Mouse (Mus musculus) cerebral cortex, adult 2 months (tissue): ENCODE results near the gene Tbrg1.

Experiments used
- WGBS: fragments of 180-500 bp; shearing (Covaris S2); methylation state at CpG from one replicate; pipeline ENCODE4 v1.1.7; 2018; 5-methylcytosine and 5-hydroxymethylcytosine counted together

Tbrg1 gene

DNA sequence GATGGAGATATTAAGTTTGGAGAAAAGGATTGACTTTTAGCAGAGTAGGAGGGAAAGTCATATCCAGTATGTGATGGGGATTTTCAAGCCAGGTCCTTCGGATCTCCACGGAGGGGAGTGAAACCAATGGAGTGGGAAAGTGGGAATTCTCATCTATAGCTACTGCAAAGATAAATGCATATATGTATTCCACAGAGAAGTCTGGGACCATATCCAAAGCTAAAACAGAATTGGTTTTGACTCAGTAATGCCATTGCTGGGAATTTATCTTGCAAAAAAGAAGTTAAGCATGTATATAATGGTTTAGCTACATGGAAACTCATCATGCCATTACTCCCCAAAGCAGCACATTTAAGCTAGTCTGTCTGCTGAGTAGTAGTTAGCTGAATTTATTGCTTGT, 24.8 kb downstream of the Tbrg1 start:
- WGBS = 45% methylated on average over 2 of the region's 2 CpGs

DNA sequence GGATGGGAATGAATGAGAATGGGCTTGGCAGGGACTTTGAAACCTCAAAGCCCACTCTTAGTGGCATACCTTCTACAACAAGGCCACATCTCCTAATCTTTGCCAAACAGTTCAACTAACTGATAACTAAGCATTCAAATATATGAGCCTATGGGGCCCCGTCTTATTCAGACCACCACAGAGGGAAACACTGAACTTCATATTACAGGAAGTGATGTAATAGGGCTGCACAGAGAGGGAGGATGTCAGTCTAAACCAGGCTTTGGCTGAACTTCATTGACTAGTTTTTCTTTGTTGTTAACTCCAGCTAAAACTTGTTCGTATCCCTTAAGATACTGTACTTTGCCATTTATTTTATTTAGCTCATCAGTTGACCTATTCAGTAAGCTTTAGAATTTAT, 27.2 kb downstream of the Tbrg1 start:
- 85% methylated on average over 2 of the region's 2 CpGs for WGBS

DNA sequence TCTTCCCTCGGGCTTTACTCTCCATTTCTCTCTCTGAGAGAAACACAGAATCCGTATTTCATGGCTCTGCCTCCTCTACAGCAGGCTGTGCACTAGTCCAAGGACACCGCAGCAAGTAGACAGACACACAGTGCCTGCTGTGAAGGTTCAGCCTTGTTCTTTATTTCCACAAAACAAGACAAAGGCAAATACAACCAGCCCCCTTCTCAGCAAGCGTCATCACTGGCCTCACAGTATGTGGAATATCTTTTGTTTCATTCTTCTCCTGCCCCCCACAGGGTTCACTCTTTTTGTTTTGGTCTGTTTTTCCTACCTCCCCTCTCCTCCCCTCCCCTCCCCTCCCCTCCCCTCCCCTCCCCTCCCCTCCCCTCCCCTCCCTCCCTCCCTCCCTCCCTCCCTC, 28.5 kb downstream of the Tbrg1 start:
- WGBS = 62% methylated on average over 4 of the region's 4 CpGs

DNA sequence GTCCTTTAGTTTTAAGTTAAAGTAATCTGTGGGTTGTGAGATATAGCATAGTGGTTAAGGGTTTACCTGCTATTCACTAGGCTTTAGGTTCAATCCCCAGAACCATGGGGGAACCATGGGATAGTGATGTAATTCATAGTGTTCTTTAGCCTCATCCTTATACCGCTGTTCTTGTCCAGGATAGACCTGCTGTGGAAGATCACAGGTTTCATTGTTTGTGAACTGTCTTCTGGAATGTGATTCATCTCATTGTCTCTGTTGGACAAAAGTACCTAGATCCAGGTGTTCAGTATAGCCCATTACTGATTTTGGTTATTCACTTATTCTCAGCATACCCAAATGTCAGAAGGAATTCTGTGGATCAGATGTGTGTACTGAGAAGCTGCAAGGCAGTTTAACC, 29.8 kb downstream of the Tbrg1 start:
- 98% methylated on average over 1 of the region's 1 CpGs for WGBS

GRCm38 (mm10) chr9:37626103-37626567, 31.0 kb downstream of the Tbrg1 start:
- 23% methylated on average over 3 of the region's 3 CpGs for WGBS

- 19% methylated on average over 7 of the region's 7 CpGs for WGBS
Observed at GRCm38 (mm10) chr9:37625641-37626040, 31.5 kb downstream of the Tbrg1 start.

DNA sequence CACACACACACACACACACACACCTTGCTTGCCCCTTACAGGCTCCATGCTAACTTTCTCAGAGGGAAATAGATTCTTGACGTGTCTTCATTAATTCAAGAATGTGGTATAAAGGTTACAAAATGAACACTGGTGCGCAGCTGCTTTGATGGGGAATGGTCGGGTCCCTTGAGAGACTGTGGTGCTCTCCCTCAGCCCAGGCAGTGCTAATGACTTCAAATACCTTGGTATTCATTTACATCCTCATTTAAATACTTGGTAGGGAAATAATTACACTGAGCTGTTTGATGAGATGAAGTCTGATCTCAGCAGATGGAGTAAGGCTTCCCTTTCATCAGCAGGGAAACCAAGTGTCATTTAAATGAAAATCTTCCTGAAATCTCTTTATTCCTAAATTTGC, 32.0 kb downstream of the Tbrg1 start:
- WGBS = 41% methylated on average over 3 of the region's 3 CpGs

DNA sequence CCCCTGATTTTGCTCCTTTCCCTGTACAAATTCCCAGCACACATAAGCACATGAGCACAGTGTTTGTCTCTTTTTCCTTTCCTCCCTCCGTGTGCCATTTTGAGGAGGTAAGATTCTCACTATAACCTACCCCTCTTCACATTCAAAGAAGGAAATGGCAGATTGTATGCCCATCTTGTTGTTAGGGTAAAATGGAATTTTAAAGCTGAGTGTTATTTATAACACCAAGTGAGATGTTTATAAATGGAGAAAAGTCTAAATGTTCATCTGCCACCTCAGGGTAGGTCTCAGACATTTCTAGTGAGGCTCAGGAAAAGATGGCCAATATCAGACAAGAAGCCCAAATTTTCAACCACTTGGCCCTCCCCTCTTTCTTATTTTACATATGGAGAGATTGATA, 32.6 kb downstream of the Tbrg1 start:
- WGBS = 44% methylated on average over 1 of the region's 1 CpGs

DNA sequence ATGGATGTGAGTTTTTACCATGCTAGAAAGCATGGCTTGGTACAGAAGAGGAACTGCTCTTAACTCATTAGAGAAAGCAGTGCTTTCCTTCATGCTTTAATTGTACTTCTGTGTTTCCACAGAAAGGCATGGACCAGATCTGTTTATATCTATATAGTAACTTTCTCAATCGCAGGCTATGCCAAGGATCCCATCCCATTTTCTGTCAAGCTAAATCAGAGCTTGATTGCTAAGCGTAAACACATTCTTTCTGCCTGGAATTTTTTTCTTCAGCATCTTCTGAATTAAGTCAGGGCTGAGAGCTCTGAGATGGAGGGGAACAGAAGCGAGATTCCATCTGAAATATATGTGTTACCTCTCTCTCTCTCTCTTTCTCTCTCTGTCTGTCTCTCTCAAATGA, 33.1 kb downstream of the Tbrg1 start:
- WGBS = 50% methylated on average over 3 of the region's 3 CpGs

- WGBS = 52% methylated on average over 6 of the region's 6 CpGs
Observed at GRCm38 (mm10) chr9:37621290-37621689, 35.8 kb downstream of the Tbrg1 start.

DNA sequence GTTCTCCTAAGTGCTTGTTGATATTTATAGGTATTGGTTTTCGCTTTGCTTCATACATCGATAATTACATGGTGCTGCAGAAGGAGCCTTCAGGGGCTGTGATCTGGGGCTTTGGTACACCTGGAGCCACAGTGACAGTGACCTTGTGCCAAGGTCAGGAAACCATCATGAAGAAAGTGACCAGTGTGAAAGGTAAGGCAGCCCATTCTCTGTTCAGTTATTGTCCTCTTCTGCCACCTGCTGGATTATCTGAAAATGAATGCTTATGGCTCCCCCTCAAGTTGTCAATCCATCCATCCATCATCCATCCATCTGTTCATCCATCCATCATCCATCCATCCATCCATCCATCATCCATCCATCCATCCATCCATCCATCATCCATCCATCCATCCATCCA, 40.3 kb downstream of the Tbrg1 start:
- WGBS = 52% methylated on average over 2 of the region's 2 CpGs

GRCm38 (mm10) chr9:37615220-37615619, 41.9 kb downstream of the Tbrg1 start:
- WGBS = 35% methylated on average over 5 of the region's 5 CpGs

GRCm38 (mm10) chr9:37613911-37614280, 43.2 kb downstream of the Tbrg1 start:
- WGBS = 14% methylated on average over 6 of the region's 6 CpGs

DNA sequence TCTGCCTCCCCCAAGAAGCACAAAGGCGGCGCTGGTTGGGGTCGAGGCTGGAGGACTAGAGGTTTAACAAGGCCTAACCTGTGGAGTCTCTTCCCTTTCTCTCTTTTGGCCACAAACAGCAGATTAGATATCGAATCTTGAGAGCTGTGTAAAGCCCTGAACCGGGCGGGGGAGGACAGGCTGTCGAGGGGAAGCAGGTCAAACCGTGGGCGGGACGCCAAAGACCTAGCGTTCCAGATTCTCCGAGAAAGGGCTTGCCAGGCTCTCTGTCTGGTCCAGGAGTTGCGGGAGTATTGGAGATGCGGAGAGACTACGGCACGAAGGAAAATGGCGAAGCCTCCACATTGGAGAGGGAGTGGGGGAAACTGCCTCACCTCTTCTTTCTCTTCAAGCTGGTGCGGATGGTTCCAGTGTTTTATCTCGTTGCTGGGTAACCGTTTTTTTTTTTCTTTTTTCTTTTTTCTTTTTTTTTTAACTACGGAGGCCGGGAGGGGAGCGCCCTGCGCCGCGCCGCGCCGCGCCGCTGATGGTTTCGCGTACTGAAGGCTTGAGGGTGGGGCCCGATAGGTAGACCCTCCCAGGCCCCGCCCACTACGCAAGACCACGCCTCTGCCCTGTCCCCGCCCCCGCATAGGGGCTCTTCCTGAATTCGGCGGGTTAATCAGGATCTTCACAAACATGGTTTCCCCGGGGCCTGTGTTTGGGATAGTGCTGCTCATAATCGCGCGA, 43.8 kb downstream of the Tbrg1 start, which contains the start of gene Spa17:
Gene Spa17 (minus strand): TSS at position 541 of the 729 bp plus-strand sequence.
- WGBS = under 1% methylated on average over 45 of the region's 45 CpGs

- 85% methylated on average over 4 of the region's 4 CpGs for WGBS
Observed at GRCm38 (mm10) chr9:37609558-37609957, 47.6 kb downstream of the Tbrg1 start.

DNA sequence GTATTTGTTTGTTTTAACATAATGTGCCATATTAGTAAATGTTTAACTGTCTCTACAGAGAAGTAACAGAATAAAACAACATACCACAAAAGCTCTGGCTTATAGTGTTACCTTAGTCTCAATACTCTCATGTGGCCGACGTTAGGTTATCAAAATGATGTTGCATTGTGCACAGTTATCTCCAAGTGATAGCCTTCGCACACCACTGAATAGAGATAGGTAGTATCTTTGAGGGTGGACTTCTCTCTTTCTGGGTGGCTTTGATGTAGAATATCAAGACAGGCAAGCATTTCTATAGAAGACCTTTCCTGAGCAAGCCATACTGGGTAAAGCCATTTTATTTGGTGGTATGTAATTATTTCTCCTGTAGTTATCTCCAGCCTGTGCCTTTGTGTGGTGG, 52.0 kb downstream of the Tbrg1 start:
- WGBS = 96% methylated on average over 3 of the region's 3 CpGs

GRCm38 (mm10) chr9:37600538-37601205, 56.4 kb downstream of the Tbrg1 start:
- WGBS = 100% methylated on average over 2 of the region's 2 CpGs
